Mouse (Mus musculus): ENCODE data around the gene Fkbp2. TPM values are rescaled to one million over a fixed set of nuclear protein-coding genes. Genes with fewer than 3 reads are reported as not detected.

Gene Fkbp2
- polyA plus RNA-seq, 1 experiment = 80.5 TPM

DNA sequence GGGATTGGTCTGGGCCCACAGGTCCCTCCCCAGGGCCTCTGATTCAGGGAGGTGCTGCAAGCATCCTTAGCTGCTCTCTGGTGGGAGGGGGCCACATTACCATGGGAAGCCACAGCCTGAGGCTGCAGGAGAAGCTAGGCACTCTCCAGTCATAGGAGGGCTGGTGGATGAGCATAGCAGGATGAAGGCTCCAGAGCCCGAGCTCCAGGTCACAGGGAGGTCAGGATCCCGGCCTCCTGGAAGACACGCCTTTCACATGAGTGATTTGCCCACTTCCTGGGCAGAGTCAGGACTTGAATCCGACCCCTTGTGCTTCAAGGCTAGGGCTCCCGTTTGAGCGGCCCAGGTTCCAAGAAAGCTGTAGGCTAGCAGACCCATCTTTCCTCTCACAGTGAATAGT lies 8.7 kb downstream of the Fkbp2 start:
- DNase-seq (ENCODE audit: low read depth) = no peak

- DNase-seq (ENCODE audit: low read depth) = no peak
Observed at GRCm38 (mm10) chr19:6970460-6971085, 9.7 kb downstream of the Fkbp2 start.

DNA sequence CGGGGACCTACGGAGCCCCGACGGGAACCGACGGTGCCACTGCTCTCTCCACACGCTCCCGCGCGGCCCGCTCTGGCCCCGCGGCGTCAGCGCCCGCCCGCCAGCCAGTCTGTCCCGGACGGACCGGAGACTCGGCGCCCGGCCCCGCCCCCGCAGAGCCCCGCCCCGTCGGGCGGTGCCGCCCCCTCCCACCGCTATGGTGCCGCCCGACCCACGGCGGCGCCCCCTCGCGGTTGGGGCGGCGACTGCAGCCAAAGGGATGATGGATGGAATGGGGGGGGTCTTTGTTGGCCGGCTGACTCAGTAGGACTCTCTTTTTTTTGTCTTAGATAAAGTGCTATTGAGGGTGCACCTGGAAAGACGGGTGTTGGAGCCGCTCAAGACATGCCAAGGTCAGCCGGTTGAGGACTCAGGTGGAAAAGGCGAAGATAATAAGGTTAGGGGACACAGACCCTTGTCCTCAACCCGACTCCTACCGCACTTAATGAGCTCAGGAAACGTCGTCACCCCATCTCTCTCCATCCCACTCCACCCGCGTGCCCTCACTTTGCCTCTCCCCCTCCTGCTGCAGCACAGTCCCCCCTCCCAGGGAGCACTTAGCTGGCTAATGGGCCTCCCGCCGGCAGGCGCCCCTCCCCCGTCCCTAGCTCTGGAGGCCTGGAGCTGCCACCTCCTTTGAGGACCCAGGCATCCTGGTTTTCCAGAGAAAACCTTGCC lies 10.5 kb downstream of the Fkbp2 start:
- no peak for DNase-seq (ENCODE audit: low read depth)

GRCm38 (mm10) chr19:6969291-6969664 lies 11.0 kb downstream of the Fkbp2 start:
- DNase-seq (ENCODE audit: low read depth) = no peak

GRCm38 (mm10) chr19:6968491-6969271 lies 11.6 kb downstream of the Fkbp2 start:
- DNase-seq (ENCODE audit: low read depth) = no peak

DNA sequence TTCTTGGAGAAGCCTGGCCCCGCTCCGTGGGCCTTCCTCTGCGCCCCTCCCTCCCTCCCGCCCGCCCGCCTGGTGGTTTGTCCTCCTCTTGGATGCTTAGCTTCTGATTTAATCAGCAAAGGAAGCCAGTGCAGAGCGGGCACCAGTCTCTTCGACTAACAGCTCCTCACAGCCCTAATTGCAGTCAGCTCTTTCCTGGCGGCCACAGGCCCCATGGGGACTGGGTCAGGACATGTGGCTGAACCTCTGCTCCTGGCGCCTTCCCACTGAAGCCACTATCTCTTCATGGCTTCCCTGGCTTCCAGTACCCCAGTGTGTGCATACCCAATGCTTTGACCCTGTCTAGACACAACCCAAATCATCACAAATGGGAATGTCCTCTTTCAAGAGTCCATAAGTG lies 23.8 kb downstream of the Fkbp2 start:
- DNase-seq (ENCODE audit: low read depth) = no peak

DNA sequence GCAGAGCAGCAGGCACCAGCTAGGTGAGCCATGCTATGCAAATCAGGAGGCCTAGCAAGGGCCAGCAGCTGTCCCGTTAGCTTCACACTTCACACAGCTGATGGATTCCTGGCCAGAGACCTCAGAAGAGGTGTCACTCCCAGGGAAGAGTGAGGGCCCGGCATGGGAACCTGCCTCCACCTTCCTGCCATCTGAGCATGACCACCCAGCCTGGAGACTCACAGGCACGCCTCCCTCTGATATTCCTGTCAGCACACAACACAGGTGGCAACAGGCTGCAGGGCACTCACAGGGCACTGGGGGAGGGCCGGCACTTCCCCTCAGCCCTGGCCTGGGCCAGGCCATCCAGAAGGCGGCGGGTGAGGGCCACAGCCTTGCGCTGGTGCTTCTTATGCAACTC lies 24.9 kb downstream of the Fkbp2 start:
- DNase-seq (ENCODE audit: low read depth) = no peak

- DNase-seq (ENCODE audit: low read depth) = no peak
Observed at GRCm38 (mm10) chr19:6954046-6954445, 26.3 kb downstream of the Fkbp2 start.

DNA sequence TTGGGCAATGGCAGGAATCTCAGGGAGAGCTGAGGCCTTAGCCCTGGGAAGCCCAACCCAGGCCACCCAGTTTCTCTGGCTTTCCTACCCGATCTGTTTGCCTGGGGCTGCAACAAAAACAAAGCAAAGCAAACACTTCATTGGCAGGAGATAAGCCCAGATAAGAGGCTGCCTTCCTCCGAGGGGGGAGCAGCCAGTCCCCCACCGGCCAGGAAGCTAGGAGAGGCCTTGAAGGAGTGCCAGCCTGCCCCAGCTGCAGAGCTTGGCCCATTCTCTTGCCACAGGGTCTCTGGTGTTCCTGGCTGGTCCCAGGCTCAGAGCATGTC lies 27.6 kb downstream of the Fkbp2 start:
- no peak for DNase-seq (ENCODE audit: low read depth)

GRCm38 (mm10) chr19:6951994-6952711 lies 28.1 kb downstream of the Fkbp2 start:
- DNase-seq (ENCODE audit: low read depth) = no peak

GRCm38 (mm10) chr19:6951381-6951968 lies 28.8 kb downstream of the Fkbp2 start:
- DNase-seq (ENCODE audit: low read depth) = no peak

GRCm38 (mm10) chr19:6950613-6951153 lies 29.6 kb downstream of the Fkbp2 start:
- DNase-seq (ENCODE audit: low read depth) = no peak

DNA sequence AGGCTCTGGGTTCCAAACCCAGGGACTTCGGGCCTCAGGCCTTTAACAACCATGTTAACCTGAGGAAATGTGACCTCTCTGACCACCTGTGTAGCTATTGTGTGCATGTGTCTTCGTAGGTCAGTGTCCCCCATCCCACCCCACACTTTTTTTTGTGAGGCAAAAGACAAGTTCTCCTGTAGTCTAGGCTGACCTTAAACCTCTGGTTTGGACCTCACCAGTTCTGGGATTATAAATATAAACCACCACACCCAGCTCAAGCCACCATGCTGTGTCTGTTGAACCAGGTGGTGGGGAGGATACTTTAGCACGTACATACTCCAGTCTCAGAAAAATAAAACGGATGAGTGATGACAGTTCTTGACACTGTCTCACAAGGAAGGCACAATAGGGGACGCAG lies 30.4 kb downstream of the Fkbp2 start:
- DNase-seq (ENCODE audit: low read depth) = no peak

GRCm38 (mm10) chr19:6949532-6949931 lies 30.8 kb downstream of the Fkbp2 start:
- no peak for DNase-seq (ENCODE audit: low read depth)

DNA sequence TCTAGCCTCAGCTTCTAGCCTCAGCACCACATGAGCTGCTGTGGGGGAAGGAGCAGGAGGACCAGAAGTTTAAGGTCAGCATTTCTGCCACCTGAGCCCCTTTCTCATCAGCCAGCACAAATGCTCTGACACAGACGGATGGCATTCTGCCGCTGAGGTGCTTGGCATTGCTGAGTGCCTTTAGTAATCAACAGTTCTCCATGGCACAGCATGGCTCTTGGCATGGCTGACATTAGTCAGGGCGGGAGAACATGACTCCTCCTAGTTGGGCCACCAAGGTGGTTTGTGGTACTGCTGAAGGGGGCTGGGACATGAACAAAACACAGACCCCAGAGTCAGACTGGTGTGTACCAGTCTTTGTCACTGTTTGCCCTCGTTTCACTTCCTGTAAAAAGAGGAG lies 32.1 kb downstream of the Fkbp2 start:
- DNase-seq (ENCODE audit: low read depth) = no peak

- DNase-seq (ENCODE audit: low read depth) = no peak
Observed at GRCm38 (mm10) chr19:6947742-6948141, 32.6 kb downstream of the Fkbp2 start.

- DNase-seq (ENCODE audit: low read depth) = no peak
Observed at GRCm38 (mm10) chr19:6943709-6944108, 36.6 kb downstream of the Fkbp2 start.

- DNase-seq (ENCODE audit: low read depth) = no peak
Observed at GRCm38 (mm10) chr19:6942764-6943163, 37.5 kb downstream of the Fkbp2 start.

DNA sequence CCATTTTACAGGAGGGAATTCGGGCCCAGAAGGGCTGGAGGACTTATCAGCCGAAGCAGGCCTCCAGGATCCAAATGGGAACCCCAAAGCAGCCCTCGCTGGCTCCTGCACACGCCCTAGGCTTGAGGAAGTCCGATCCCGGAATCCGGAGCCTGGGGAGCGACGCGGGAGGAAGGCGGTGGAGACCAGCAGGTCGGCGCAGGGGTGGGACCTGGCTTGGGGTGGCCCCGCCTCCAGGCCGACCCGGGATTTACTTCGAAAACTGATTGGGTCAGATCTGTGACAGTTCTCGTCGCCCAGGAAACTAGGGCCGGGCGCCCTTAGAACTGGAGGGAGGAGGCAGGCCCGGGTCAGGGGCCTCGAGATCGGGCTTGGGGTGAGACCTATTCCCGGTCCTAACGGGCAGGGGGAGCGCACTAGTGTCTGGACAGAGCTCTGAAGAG lies 38.0 kb downstream of the Fkbp2 start, which contains the start of gene Gpr137:
Gene Gpr137 (minus strand): TSS at position 232 of the 443 bp plus-strand sequence.
- no peak for DNase-seq (ENCODE audit: low read depth)

DNA sequence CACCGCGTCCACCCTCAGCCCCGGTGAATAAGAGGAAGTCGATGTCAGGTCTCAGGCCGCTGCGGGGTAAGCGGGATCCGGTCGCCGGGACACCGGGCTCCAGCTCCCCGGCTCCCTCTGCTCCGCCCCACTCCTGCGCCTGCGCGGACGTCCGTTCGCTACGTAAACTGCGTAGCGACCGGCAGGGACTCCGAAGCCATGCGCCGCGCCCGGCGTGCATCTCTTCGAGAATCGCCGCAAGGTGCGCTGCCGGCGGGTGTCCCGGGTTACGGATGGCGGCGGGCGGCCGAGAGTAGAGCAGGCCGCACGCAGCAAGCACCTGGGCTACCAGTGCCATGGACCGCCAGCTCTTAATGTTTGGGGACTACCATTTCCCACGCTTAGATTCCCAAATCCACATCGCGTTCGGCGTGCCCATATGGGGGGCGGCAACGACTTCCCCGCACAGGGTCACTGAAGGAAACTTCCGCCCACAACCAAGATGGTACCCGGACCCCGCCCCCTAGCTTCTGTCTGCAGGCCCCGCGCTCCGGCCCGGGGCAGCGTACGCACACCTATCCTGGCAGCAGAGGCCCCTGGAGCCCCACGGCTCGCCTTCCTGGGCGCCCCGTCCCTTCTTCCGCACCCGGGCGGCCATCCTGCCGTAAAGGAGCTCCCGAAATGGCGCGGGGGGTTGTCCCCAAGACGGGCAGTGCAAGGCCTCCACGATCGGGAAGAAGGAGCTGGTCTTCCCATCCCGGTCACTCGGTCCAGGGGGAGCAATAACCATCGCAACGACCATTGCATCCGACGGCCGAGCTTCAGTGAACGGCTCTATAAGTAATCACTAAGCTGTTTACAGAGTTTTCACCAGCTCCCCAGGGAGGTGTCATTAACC lies 38.7 kb downstream of the Fkbp2 start, which contains the start of gene Bad:
Gene Bad (plus strand): TSS at position 490 of the 877 bp plus-strand sequence.
- DNase-seq (ENCODE audit: low read depth) = no peak

Measured in gonadal fat pad, adult 2 months (tissue).